Mouse (Mus musculus): ENCODE measurements around the gene Iah1. TPM values are rescaled to one million over a fixed set of nuclear protein-coding genes. Genes with fewer than 3 reads are reported as not detected.

The Iah1 gene
- polyA plus RNA-seq, 1 experiment from 2014 or later: 91.3 TPM

DNA sequence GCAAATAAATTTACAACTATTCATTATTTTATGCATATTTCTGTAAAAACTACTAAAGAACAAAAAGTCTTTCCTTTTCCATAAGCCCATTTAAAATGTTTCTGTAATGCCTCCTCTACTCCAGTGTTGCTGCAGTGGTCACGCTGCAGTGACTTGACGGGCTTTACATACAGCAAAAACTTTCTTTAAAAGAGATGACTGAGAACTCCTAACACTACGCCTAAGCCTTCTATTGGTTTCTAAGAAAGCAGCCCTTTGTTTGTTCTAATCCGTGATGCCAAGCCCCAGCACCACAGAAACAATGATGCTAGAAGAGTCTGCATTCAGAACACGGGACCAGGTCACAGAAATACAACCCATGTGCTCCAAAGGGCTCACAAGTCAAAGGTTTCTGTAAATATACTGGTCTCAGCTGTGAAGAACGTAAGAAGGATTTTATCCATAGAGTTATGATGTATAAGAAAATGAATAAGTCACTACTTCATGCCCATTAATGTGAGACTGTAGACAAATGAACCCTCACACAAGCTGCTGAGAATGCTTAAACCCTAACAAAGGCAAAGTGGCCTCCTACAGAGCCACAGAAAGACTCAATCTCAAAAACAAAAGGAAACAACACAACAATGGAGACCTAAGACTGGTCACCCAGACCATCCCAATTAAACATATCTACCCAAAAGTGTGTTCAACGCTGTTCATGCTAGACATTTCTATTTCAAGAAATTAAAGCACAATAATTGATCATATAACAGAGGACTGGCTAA is 34.1 kb downstream of the Iah1 start:
- H3K4me2 ChIP-seq (replicated peaks; ENCODE audit: low read depth): no peak overlapping the region
- no peak for TF ChIP-seq CTCF (IDR thresholded peaks at IDR 0.05; ENCODE audit: low read depth)
- H3K27ac ChIP-seq (ENCODE audit: low read depth, low read length): no peak overlapping the region
- no peak overlapping the region for H3K9ac ChIP-seq (ENCODE audit: low read depth, low read length)
- H3K27me3 ChIP-seq (replicated peaks; ENCODE audit: control insufficient read depth, insufficient read depth, low read length): no peaks in the 10 kb centered on the region
- WGBS: 89% methylated on average over 7 of the region's 7 CpGs
- no peaks in the 10 kb centered on the region for H3K4me1 ChIP-seq (replicated peaks; ENCODE audit: control insufficient read depth, insufficient read depth, low read length)
- ATAC-seq: no peak
- no peaks in the 10 kb centered on the region for H3K9me3 ChIP-seq (ENCODE audit: control insufficient read depth)
- H3K4me3 ChIP-seq (ENCODE audit: low read depth, low read length): no peak overlapping the region
- peaks cover 56% of the 10 kb centered on the region for H3K36me3 ChIP-seq (ENCODE audit: control insufficient read depth, insufficient read depth)

DNA sequence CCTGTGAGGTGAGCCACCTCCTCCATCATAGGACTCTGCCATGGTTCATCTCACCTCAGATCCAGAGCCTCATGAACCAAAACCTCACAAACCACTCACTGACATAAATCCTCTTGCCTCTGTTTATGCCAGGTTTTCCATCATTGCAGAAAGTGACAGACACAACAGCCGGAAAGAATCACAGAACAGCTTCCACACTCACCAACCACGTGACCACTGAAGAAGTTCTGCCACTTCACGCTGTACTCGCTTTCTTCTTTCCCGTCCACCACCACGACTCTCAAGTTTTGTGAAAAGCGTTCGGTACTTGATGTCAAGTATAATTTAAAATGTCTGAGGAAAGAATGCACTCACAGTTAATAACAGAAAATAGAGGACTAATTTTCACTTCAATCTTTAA is 37.5 kb downstream of the Iah1 start:
- Histone ChIP-seq H3K27me3 (replicated peaks; ENCODE audit: control insufficient read depth, insufficient read depth, low read length) (no peaks in the 10 kb centered on the region), H3K9ac (ENCODE audit: low read depth, low read length) (no peak overlapping the region), H3K9me3 (ENCODE audit: control insufficient read depth) (no peaks in the 10 kb centered on the region), H3K4me1 (replicated peaks; ENCODE audit: control insufficient read depth, insufficient read depth, low read length) (no peaks in the 10 kb centered on the region), H3K36me3 (ENCODE audit: control insufficient read depth, insufficient read depth) (peaks cover 44% of the 10 kb centered on the region), H3K27ac (ENCODE audit: low read depth, low read length) (no peak overlapping the region), H3K4me2 (replicated peaks; ENCODE audit: low read depth) (no peak overlapping the region), H3K4me3 (ENCODE audit: low read depth, low read length) (no peak overlapping the region)
- no peak for TF ChIP-seq CTCF (IDR thresholded peaks at IDR 0.05; ENCODE audit: low read depth)
- 92% methylated on average over 8 of the region's 8 CpGs for WGBS
- no peak for ATAC-seq

DNA sequence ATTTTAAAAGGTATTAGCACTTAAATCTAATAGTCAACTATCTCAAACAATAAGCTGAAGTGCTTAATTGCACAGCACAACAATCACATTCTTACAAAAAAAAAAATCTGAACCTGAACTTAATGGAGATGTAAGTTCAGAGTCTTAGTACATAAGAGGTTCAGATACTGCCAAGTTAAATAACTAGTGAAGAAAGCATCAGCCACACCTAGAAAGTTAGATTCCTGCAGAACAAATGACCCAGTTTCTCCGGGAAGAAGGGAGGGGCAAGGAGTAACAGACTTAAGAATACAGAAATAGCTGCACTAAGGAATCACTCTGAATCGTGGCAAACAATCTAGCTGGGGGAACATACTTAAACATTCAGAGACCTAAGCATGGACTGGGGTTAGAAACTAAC is 46.5 kb downstream of the Iah1 start:
- no peak overlapping the region for H3K9ac ChIP-seq (ENCODE audit: low read depth, low read length)
- 30% methylated on average over 2 of the region's 2 CpGs for WGBS
- ATAC-seq: no peak

DNA sequence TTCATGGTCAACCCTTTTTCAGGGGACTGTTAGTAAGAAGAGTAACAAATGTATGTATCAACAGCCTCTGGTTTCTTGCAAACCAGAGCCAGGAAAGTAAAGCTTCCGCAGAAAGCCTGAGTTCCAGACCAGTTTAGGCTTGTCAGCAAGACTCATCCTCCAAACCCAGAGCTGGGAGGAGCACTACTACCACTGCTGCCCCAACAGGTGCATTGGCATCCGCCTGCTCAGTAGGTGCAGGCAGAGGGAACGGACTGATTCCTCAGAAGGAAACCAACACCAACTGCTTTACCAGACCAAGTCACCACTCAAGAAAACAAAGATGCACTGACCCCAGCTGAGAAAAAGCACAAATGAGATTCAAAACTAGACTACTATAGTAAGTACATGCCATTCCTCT is 47.0 kb downstream of the Iah1 start:
- Histone ChIP-seq H3K9ac (ENCODE audit: low read depth, low read length) (no peak overlapping the region), H3K27me3 (replicated peaks; ENCODE audit: control insufficient read depth, insufficient read depth, low read length) (no peaks in the 10 kb centered on the region), H3K4me1 (replicated peaks; ENCODE audit: control insufficient read depth, insufficient read depth, low read length) (no peaks in the 10 kb centered on the region; the same call in 1 of the 2 replicates), H3K4me3 (ENCODE audit: low read depth, low read length) (no peak overlapping the region), H3K9me3 (ENCODE audit: control insufficient read depth) (no peaks in the 10 kb centered on the region), H3K27ac (ENCODE audit: low read depth, low read length) (no peak overlapping the region; the same call in 1 of the 2 replicates), H3K36me3 (ENCODE audit: control insufficient read depth, insufficient read depth) (no peaks in the 10 kb centered on the region; the same call in 1 of the 2 replicates), H3K4me2 (replicated peaks; ENCODE audit: low read depth) (no peak overlapping the region)
- no peak for ATAC-seq
- TF ChIP-seq CTCF (IDR thresholded peaks at IDR 0.05; ENCODE audit: low read depth): no peak
- 86% methylated on average over 3 of the region's 3 CpGs for WGBS

More for the DNA sequence above, 46.5 kb downstream of the Iah1 start:
- H3K27me3 ChIP-seq (replicated peaks; ENCODE audit: control insufficient read depth, insufficient read depth, low read length): no peaks in the 10 kb centered on the region
- no peak overlapping the region for H3K27ac ChIP-seq (ENCODE audit: low read depth, low read length)
- no peak for TF ChIP-seq CTCF (IDR thresholded peaks at IDR 0.05; ENCODE audit: low read depth)
- H3K4me1 ChIP-seq (replicated peaks; ENCODE audit: control insufficient read depth, insufficient read depth, low read length): no peaks in the 10 kb centered on the region; the same call in 1 of the 2 replicates
- H3K36me3 ChIP-seq (ENCODE audit: control insufficient read depth, insufficient read depth): no peaks in the 10 kb centered on the region; the same call in 1 of the 2 replicates
- H3K4me2 ChIP-seq (replicated peaks; ENCODE audit: low read depth): no peak overlapping the region
- H3K9me3 ChIP-seq (ENCODE audit: control insufficient read depth): no peaks in the 10 kb centered on the region
- H3K4me3 ChIP-seq (ENCODE audit: low read depth, low read length): no peak overlapping the region

DNA sequence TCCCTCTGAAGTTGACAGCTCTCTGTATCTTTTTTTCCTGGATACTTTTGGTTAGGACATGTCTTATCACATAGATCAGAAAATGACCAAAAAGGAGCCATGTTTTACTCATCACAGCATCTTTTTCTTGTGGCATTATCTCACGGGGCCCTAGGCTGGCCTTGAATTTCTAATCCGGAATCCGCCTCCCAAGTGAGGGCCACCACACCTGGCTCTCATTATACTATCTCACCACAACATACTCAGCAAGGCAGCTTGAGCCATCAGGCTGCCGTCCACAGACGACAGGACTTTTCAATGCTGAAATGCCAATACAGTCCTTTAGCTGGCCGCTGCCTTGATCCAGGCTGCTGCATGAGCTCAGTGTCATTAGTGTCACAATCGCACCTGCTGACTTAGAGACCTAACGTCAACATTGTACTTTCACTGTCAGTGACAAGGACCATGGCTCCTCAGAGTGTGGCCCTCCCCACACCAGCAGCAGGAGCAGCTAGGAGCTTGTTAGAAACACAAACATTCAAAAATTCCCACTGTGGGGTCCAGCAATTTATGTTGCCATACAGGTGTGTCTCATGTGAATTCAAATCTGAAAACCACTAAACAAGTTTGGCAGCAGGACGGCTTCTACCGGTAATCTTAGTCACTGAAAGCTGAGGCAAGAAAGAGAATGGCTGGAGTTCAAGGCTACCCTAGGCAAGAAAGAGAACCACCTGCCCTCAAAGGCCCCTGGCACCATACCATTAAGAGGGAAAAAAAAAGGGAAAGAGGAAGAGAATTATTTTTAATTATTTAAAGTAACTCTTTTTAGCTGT is 48.6 kb downstream of the Iah1 start:
- H3K4me2 ChIP-seq (replicated peaks; ENCODE audit: low read depth): no peak overlapping the region
- H3K27ac ChIP-seq (ENCODE audit: low read depth, low read length): no peak overlapping the region
- no peaks in the 10 kb centered on the region; the same call in 1 of the 2 replicates for H3K4me1 ChIP-seq (replicated peaks; ENCODE audit: control insufficient read depth, insufficient read depth, low read length)
- no peaks in the 10 kb centered on the region for H3K27me3 ChIP-seq (replicated peaks; ENCODE audit: control insufficient read depth, insufficient read depth, low read length)
- no peak overlapping the region for H3K4me3 ChIP-seq (ENCODE audit: low read depth, low read length)
- H3K9me3 ChIP-seq (ENCODE audit: control insufficient read depth): no peaks in the 10 kb centered on the region
- ATAC-seq: no peak
- 66% methylated on average over 10 of the region's 10 CpGs for WGBS
- TF ChIP-seq CTCF (IDR thresholded peaks at IDR 0.05; ENCODE audit: low read depth): no peak
- H3K36me3 ChIP-seq (ENCODE audit: control insufficient read depth, insufficient read depth): no peaks in the 10 kb centered on the region; the same call in 1 of the 2 replicates
- H3K9ac ChIP-seq (ENCODE audit: low read depth, low read length): no peak overlapping the region

DNA sequence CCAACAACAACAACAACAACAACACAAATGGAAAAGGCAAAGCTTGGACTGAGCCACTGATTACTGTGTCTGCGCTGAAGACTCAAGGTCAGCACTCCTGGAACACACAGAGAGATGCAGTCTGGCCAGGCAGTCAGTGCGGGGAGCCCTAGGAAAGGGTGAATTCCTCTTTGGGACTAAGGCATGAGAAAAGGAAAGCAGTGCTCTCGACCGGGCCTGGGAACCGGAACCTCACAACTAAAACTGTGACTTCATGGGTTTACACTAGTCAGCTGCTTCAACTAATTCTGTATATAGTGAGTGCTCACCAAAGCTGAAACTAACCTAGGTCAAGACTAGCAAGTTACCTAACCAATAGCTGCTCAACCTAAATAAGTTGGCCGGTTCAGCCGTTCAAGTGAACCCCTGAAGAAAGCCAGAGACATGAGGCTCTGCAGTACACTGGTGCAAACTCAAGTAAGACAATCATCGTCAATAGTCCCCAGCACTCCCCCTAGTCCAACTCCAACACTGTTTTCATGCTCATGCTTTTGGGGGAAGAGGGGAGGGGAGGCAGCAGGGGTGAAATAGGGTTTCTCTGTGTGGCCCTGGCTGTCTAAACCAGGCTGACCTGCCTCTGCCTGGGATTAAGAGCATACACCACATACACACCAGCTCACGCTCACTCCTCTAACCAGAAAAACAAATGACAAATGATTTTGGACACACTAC is 52.3 kb downstream of the Iah1 start:
- H3K36me3 ChIP-seq (ENCODE audit: control insufficient read depth, insufficient read depth): no peaks in the 10 kb centered on the region
- no peaks in the 10 kb centered on the region for H3K4me1 ChIP-seq (replicated peaks; ENCODE audit: control insufficient read depth, insufficient read depth, low read length)
- H3K27ac ChIP-seq (ENCODE audit: low read depth, low read length): no peak overlapping the region
- ATAC-seq: no peak
- H3K4me3 ChIP-seq (ENCODE audit: low read depth, low read length): no peak overlapping the region
- H3K9ac ChIP-seq (ENCODE audit: low read depth, low read length): no peak overlapping the region
- H3K4me2 ChIP-seq (replicated peaks; ENCODE audit: low read depth): no peak overlapping the region
- H3K27me3 ChIP-seq (replicated peaks; ENCODE audit: control insufficient read depth, insufficient read depth, low read length): no peaks in the 10 kb centered on the region
- WGBS: 89% methylated on average over 9 of the region's 9 CpGs
- no peaks in the 10 kb centered on the region for H3K9me3 ChIP-seq (ENCODE audit: control insufficient read depth)
- TF ChIP-seq CTCF (IDR thresholded peaks at IDR 0.05; ENCODE audit: low read depth): no peak
